Mouse (Mus musculus): ENCODE measurements around the gene Negr1. TPM values are rescaled to one million over a fixed set of nuclear protein-coding genes. Genes with fewer than 3 reads are reported as not detected.

Negr1 gene
- polyA plus RNA-seq, 1 experiment from 2014 or later, result 61.9 TPM

GRCm38 (mm10) chr3:157321834-157322233 is 760.2 kb downstream of the Negr1 start:
- no peaks in the 10 kb centered on the region for H3K9me3 ChIP-seq (ENCODE audit: control insufficient read depth, low read length)
- H3K4me3 ChIP-seq (replicated peaks; ENCODE audit: low read depth, low read length), result no peak overlapping the region
- 10% methylated on average over 1 of the region's 1 CpGs for WGBS
- H3K36me3 ChIP-seq (ENCODE audit: control insufficient read depth, insufficient read depth, low read length), result no peaks in the 10 kb centered on the region
- H3K4me2 ChIP-seq (ENCODE audit: low read length), result no peak overlapping the region
- H3K27me3 ChIP-seq (ENCODE audit: control insufficient read depth, insufficient read depth, low read length), result peaks cover 40% of the 10 kb centered on the region
- H3K4me1 ChIP-seq (ENCODE audit: control insufficient read depth, insufficient read depth, low read length), result peaks cover 9% of the 10 kb centered on the region; the same call in 1 of the 2 replicates
- H3K9ac ChIP-seq (replicated peaks; ENCODE audit: low read length), result no peak overlapping the region
- H3K27ac ChIP-seq (replicated peaks; ENCODE audit: low read depth, low read length), result no peak overlapping the region
- no peak for DNase-seq
- no peak for ATAC-seq (ENCODE audit: low FRiP score, low TSS enrichment)

- no peaks in the 10 kb centered on the region for H3K4me1 ChIP-seq (ENCODE audit: control insufficient read depth, insufficient read depth, low read length)
- DNase-seq, result no peak
- H3K27ac ChIP-seq (replicated peaks; ENCODE audit: low read depth, low read length), result no peak overlapping the region
- H3K27me3 ChIP-seq (ENCODE audit: control insufficient read depth, insufficient read depth, low read length), result no peaks in the 10 kb centered on the region
- H3K36me3 ChIP-seq (ENCODE audit: control insufficient read depth, insufficient read depth, low read length), result no peaks in the 10 kb centered on the region
- WGBS, result 80% methylated on average over 1 of the region's 1 CpGs
- H3K9me3 ChIP-seq (ENCODE audit: control insufficient read depth, low read length), result no peaks in the 10 kb centered on the region
- H3K4me3 ChIP-seq (replicated peaks; ENCODE audit: low read depth, low read length), result no peak overlapping the region
- no peak for ATAC-seq (ENCODE audit: low FRiP score, low TSS enrichment)
- no peak overlapping the region for H3K4me2 ChIP-seq (ENCODE audit: low read length)
- H3K9ac ChIP-seq (replicated peaks; ENCODE audit: low read length), result no peak overlapping the region
These were observed 772.6 kb downstream of the Negr1 start for GRCm38 (mm10) chr3:157334169-157334568.

- H3K27me3 ChIP-seq (ENCODE audit: control insufficient read depth, insufficient read depth, low read length), result no peaks in the 10 kb centered on the region
- no peaks in the 10 kb centered on the region for H3K36me3 ChIP-seq (ENCODE audit: control insufficient read depth, insufficient read depth, low read length)
- no peak overlapping the region for H3K9ac ChIP-seq (replicated peaks; ENCODE audit: low read length)
- no peak for ATAC-seq (ENCODE audit: low FRiP score, low TSS enrichment)
- no peaks in the 10 kb centered on the region for H3K9me3 ChIP-seq (ENCODE audit: control insufficient read depth, low read length)
- no peak overlapping the region for H3K27ac ChIP-seq (replicated peaks; ENCODE audit: low read depth, low read length)
- 2% methylated on average over 2 of the region's 2 CpGs for WGBS
- no peaks in the 10 kb centered on the region for H3K4me1 ChIP-seq (ENCODE audit: control insufficient read depth, insufficient read depth, low read length)
- no peak overlapping the region for H3K4me3 ChIP-seq (replicated peaks; ENCODE audit: low read depth, low read length)
- H3K4me2 ChIP-seq (ENCODE audit: low read length), result no peak overlapping the region
- no peak for DNase-seq
These were observed 787.9 kb downstream of the Negr1 start for GRCm38 (mm10) chr3:157349480-157349879.

- Histone ChIP-seq H3K9ac (replicated peaks; ENCODE audit: low read length) (no peak overlapping the region), H3K27me3 (ENCODE audit: control insufficient read depth, insufficient read depth, low read length) (no peaks in the 10 kb centered on the region), H3K4me2 (ENCODE audit: low read length) (no peak overlapping the region), H3K27ac (replicated peaks; ENCODE audit: low read depth, low read length) (no peak overlapping the region), H3K4me1 (ENCODE audit: control insufficient read depth, insufficient read depth, low read length) (no peaks in the 10 kb centered on the region), H3K36me3 (ENCODE audit: control insufficient read depth, insufficient read depth, low read length) (no peaks in the 10 kb centered on the region), H3K9me3 (ENCODE audit: control insufficient read depth, low read length) (no peaks in the 10 kb centered on the region), H3K4me3 (replicated peaks; ENCODE audit: low read depth, low read length) (no peak overlapping the region)
- no peak for ATAC-seq (ENCODE audit: low FRiP score, low TSS enrichment)
- WGBS, result 72% methylated on average over 3 of the region's 3 CpGs
- peak; percentile 56 for DNase-seq
These were observed 797.3 kb downstream of the Negr1 start for GRCm38 (mm10) chr3:157358905-157359304.

GRCm38 (mm10) chr3:157359840-157360239 is 798.2 kb downstream of the Negr1 start:
- Histone ChIP-seq H3K4me2 (ENCODE audit: low read length) (no peak overlapping the region), H3K27me3 (ENCODE audit: control insufficient read depth, insufficient read depth, low read length) (no peaks in the 10 kb centered on the region), H3K27ac (replicated peaks; ENCODE audit: low read depth, low read length) (no peak overlapping the region), H3K9ac (replicated peaks; ENCODE audit: low read length) (no peak overlapping the region), H3K36me3 (ENCODE audit: control insufficient read depth, insufficient read depth, low read length) (no peaks in the 10 kb centered on the region), H3K9me3 (ENCODE audit: control insufficient read depth, low read length) (no peaks in the 10 kb centered on the region), H3K4me3 (replicated peaks; ENCODE audit: low read depth, low read length) (no peak overlapping the region), H3K4me1 (ENCODE audit: control insufficient read depth, insufficient read depth, low read length) (no peaks in the 10 kb centered on the region)
- no peak for DNase-seq
- no peak for ATAC-seq (ENCODE audit: low FRiP score, low TSS enrichment)
- 79% methylated on average over 6 of the region's 6 CpGs for WGBS
